Mouse (Mus musculus) layer of hippocampus, postnatal 25 days (tissue): ENCODE results near the gene Prg2. TPM values are rescaled to one million over a fixed set of nuclear protein-coding genes. Genes with fewer than 3 reads are reported as not detected.
A peak's percentile ranks its signal among the peaks of the same experiment; 100 is the strongest.

ENCODE experiments used
- DNase-seq, 2 experiments: peaks; one replicate each; pipeline ENCODE4 v3.0.0; 2022; ENCODE audit warnings: mixed read lengths in 2 of 2, low spot score in 1 of 2; ENCODE audit errors: extremely low spot score in 1 of 2
- total RNA-seq, 2 experiments: library from RNA; stranded (reverse); gene quantifications; 2 replicates each; pipeline ENCODE4 v1.2.3; 2021

Prg2 gene
- total RNA-seq, 2 experiments from 2014 or later = not detected

DNA sequence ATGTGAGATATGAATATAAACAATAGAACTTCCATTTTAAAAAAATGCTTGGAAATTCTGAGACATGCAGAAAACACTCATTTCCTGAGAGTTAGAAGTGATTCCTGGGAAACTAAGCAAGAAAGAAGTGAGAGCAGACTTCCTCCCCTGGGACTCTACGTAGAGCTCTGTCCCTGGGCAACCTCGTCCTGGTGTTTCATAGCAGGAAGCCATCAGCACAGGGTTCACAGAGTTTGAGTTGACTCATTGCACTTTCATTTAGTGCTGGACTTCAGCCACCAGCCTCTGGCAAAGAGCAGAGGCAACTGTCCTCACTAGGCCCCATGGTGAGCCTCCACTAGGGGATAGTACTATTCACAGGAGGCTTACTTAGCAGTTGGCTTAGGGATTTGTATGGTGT lies 19.0 kb upstream of the Prg2 start:
- no peak for DNase-seq

DNA sequence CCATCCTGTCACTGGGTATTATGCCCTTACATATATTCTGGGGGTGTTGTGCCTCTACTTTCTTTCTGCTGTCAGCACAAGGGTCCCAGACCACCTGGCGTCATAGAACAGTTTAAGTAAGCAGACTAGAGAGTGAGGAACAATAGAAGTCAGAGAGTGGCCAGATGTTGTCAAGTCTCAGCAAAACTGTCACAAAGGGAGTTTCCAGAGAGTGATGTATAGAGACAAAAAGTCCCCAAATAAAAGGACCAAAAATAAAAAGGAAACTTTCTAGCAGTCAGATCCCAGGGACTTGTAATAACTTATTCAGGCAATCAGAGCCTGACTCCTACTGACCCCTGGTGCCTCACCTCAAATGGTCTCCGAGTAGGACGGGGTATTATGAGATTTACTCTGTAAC lies 18.4 kb upstream of the Prg2 start:
- DNase-seq = no peak

DNA sequence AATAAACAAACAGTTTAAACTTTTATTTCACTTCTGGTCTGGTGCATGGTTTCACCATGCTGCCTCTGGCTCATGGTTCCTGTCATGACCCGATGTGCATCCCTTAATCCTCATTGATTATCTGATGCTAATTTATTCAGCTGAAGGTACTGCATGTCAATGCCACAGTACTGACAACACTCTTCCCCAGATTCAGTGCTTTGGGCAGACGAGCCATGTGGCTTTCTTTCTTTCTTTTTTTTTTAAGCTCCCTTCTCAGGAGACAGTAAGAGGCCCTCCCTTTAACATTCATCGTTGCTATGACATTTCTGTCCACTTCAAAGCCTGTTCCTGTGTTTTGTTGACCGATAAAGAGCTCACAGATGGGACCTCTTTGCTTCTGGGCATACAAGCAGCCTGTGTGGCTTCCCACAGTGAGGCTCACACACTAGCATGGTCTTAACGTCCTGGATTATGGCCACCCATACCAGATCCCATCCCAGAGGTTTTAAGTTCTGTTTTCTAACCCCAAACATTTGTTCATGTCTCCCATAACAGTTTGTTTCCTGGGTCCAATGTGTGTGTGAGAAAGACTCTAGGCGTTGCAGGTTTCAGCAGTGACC lies 17.3 kb upstream of the Prg2 start:
- DNase-seq = no peak

DNA sequence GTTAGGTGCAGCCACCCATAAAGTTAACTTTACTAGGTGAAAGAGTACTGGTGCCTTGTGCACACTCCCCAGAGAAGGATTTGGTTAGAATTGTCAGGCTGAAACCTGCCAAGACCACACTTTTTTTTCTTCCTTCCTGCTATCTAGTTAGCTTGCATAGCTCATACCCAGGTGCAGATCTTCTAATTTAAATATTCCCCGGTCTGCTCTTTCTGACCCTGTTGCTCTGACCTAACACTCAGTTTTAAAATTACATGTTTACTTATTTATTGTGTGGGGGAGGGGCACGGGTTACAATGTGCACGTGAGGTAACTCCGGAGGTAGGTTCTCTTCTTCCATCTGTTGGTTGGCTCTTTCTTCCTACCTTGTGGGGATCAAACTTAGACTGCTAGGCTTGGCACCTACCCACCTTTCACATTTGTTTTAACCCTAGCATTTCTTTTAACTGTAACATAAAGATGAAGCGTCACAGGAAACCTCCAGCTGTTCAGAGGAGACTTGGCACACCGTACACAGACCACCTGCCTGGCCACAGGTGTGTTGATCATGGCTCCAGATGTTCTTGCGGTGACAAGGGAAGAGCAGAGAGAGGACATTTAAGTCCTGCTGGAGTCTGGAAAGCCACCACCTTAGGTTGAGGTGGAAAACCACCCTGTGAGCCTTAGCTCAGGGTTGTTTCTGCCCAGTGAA lies 16.0 kb upstream of the Prg2 start:
- DNase-seq = no peak

DNA sequence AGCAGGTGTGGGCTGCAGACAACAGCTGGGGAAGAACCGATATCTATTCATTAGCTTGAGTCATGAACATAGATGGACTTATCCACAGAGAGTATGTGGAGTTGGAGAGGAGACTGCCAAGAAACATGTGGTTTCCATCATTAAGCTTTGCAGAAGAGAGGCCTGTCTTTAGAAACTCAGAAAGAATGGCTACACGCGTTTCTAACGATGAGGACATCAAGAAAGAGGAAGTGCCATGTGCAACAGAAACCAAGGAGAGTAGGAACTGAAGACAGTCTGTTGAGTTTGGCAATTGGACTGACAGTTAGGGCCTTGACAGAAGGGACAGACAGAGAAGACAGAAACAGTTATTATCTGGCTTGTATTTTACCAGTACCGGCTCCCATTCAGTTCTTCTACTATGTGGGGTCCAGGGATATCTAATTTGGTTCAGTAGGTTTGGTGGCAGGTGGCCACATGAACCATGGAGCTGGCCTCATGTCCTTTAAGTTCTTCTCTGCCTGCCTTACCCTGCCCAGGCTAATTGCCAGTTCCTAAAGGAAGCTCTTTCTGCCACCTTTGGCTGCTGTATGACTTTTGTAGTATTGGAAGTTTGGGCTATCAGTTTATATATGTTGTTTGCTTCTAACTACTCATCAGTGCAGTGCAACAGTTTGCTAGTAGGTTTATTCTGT lies 12.8 kb upstream of the Prg2 start:
- no peak for DNase-seq

DNA sequence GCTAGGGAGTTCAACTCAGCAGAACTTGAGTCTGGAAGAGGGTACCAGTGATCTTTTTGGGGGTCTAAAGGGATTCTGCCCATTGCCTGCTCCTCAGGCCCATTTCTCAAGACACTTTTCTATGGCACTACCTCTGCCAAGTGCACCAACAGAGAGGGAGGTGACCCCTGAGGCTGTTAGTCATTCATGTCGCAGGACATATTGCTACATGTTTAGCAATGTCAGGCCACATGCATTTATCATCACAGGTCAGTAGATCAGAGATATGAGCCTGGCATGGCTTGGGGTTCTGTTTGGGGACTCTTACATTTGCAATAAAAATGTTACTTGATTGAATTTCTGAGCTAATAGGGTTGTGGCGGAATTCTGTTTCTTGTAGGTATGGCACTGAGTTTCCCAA lies 4.7 kb upstream of the Prg2 start:
- DNase-seq = no peak

DNA sequence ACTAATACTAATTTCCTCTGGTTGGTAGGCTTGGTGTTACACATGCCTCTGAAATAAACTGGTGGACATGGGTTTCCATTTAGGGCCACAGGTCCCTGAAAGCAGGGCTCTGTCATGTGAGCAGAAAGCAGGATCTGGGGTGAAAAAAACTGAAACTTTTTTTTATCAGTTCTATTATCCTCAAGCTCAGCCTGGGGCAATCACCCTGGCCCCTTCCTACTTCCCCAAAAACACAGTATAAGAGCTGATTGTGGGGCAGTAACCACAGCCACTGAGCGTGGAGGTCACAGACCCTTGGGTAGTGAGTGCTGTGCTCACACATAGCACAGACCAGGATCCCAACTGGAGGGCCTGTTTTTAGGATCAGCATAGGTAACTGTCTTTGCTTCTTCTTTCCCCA lies 7.7 kb downstream of the Prg2 start, which contains the start of gene Prg3:
Gene Prg3 (plus strand): TSS at position 286 of the 400 bp plus-strand sequence.
- no peak for DNase-seq

DNA sequence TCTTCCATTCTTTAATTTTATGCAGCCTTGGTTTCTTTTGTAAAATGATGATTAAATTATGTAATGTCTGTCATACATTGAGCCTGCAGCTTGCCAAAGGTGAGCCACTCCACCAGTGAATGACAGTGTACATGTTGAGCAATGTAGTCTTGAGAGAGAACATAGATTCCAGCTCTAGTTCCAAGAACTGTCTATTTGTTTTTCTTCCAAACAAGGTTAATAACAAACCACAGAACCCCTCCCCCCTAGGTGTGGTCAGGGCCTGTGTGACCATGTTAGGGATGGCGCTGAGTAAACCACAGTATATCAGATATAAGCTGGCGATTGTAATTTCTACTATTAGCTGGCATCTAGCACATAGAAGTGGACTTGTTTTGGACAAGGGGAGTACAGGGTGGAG lies 16.1 kb downstream of the Prg2 start:
- no peak for DNase-seq

DNA sequence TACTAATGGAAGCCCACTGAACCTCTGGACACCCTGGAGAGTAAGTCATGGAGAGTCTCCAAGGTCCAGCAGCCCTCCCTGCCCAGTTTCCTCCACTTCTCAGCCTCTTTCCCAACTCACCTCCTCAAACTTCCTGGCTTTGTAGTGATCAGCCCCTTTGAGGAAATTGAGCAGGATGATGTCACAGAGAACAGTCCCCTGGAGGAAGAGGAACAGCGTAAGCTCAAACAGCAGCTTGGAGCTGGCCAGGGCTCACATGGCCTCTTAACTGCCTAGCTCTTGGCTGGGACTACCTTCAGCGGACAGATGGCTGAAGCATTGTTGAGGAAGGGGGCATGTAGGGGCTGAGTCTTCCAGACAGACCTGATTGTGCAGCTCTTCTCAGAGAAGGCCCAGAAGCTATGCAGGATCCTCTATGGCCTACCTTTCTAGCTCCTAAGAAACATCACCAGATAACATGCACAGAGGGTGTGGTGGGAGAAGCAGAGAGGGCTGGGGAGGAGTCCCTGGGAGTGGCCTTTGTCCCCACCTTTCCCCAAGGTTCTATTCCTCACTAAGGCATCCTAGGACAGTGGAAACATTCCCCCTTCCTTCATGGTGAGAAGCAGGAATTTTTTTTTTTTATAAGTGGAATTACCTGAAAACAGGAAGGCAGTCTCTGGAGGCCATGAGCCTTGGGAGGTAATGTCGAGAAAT lies 19.4 kb downstream of the Prg2 start:
- DNase-seq = no peak

DNA sequence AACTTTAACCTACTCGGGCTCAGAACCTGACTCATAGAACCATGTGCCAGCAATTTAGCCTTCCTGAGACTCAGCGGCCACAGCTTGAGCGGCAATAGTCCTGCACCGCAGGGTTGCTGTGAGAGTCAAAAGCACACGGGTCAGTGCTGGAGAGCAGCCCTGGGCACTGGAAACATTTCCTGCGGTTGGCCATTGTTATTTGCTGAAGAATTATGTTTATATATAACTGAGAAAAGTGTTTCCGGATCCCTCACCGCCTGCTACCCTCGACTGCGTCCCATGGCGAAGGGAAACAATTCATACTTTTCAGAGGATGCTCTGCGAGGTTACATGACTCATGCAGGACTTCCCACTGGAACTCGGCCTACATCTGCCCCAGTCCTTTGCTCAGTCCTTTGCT lies 21.2 kb downstream of the Prg2 start:
- no peak for DNase-seq

DNA sequence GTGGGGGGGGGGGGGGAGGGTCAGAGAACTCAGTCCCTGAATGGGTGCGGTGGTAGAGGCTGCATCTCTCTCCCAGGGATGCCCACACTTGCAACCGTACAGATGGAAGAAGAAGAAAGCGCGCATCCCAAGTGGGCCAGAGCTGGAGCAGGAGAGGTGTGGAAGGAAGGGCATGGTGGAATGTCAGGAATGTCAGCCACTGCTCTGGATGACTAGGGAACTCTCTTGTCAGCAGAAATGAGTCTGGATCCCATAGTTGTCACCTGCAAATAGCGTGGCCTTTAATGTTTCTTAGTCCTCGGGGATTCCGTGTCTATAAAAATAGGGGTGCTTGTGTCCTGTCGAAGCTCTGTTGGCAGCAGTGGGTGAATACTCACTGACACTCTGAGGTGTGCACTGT lies 22.3 kb downstream of the Prg2 start:
- DNase-seq = no peak

DNA sequence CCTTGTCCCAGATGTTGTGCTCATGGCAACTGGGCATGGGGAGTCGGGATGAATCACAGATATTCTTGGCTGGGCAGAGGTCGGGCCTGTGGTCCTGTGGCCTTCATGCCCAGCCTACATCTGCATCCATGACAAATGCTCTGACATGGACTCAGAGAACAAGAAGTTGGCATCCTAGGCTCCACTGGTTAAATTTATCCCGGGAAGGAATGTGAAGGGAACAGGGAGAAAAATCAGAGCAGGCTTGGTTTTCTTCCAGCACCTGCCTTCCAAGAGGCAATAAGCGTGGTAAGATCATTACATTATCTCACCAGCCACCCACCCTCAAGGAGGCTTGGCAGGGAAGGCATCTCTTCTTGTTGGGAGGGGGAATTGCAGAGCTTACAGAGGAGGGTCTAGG lies 24.1 kb downstream of the Prg2 start:
- DNase-seq = no peak

DNA sequence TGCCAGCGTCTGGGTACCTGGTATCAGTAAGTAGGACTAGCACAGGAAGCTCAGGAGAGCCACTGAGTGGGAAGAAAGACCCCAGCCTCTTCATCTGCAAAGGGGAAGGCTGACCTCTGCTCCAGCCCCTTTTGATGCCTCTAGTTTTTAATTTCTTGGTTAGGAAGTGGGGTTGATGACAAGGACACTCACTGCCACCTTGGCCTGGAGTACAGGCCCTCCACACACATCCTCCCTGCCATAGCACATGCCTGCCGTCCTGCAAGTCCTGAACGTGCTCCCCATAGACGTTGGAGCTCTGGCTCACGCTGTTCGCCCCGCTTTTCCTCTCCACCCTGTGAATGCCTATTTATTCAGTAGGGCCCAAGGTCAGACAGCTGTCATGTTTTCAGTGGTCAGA lies 26.3 kb downstream of the Prg2 start:
- DNase-seq = no peak

DNA sequence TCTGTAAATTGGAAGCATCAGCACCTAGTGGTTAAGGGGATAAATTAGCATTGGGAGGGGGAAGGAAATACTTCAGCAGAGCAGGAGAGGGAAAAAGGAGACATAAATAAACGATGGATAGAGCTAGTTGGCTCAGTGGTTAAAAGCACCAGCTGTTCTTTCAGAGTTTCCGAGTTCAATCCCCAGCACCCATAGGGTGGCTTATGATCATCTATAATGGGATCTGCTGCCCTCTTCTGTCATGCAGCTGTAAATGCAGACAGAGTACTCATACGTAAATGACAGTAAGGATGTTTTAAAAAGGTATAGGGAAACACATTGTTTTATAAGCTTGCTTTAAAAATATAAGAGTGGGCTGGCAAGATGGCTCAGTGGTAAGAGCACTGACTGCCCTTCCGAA lies 27.5 kb downstream of the Prg2 start:
- DNase-seq = no peak

DNA sequence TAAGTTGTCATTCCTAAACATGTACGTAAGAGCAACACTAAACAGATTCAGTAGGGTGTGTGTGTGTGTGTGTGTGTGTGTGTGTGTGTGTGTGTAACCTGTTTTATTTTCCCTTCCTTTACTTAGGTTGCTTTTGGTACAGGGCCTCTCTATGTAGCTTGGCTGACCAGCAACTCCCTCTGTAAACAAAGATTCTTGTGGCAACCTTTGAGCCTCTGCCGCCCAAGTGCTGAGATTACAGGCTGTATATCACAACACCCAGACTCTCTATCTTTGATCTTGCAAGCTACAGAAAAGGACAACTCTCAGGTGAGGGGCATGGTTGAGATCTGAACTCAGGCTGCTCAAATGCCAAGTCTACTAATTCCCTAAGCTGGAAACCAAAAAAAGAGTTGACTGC lies 29.0 kb downstream of the Prg2 start:
- no peak for DNase-seq

DNA sequence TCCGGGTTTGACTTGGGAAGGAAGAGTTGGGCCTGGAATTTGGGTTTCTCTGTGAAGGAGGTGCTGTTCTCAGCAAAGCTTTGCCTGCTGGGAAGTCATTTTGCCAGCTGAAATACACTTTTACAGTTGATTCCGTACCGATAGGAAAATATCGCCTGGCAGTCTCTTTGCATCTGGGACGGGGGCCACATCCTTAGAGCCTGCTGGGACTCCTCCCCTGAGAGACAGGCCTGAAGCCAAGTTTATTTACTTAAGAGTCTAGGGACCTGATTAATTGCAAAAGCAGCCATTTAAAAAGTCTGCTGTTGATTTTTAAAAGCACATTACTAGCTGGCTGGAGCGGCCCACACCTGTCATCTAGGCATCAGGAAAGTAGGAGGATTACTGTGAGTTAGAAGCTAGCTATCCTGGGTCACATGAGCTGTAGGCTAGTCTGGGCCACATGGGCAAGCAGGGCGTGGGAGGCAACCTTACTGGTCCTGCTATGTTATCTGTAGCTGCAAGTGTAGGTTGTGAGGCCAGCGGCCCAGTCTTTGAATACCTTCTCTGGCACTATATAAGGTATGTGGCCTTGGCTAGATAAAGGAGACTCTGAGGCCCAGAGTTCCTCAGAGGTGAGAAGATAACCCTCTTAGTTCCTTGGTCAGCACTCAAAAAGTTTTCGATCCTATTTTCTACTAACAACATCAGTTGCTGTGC lies 31.8 kb downstream of the Prg2 start:
- no peak for DNase-seq

DNA sequence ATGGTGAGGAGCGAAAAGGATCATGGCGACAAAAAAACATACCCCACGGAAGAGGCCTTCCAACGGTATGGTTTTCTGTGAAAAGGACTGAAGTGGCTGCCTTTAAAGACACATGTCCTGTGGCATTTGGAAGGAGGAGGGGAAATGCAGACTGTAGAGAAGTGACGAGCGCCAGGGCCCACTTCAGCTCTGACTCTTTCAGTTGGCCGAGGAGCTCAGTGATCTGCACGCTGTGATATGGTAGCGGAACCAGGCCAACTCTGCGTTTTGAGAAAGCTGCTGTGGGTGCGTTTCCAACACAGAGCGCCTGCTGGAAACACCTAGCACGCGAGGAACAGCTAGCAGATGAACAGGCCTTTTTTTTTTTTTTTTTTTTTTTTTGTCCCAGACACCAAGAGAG lies 32.4 kb downstream of the Prg2 start:
- no peak for DNase-seq

DNA sequence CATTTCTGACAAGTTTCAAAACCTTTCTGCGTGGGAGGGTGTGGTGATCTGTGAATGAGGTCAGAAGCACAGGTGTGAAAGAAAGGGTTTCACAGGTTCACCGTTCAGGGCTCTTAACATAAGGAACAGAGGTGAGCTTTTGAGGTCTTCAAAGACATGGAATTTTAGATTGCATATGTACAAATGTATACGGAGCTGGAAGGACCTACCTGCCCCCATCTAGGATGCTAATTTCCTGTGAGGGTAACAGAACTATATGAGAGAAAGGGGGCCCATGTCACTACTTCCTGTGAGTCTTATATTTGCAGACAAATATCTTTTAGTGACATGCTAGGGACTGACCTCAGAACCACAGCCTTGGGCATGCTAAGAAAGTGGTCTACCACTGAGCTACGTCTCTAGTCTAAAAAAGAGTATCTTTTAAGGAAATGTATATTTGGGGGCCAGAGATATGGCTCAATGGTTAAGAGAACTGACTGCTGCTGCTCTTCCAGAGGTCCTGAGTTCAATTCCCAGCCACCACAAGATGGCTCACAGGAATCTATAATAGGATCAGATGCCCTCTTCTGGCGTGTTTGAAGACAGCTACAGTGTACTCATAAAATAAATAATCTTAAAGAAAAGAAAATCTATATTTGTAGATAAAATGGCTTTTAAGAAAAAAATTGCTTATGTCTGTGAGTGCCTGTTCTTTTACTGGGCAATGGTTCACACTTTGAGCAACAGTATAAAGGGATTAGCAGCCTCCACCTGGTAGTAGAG lies 33.7 kb downstream of the Prg2 start:
- DNase-seq = no peak

DNA sequence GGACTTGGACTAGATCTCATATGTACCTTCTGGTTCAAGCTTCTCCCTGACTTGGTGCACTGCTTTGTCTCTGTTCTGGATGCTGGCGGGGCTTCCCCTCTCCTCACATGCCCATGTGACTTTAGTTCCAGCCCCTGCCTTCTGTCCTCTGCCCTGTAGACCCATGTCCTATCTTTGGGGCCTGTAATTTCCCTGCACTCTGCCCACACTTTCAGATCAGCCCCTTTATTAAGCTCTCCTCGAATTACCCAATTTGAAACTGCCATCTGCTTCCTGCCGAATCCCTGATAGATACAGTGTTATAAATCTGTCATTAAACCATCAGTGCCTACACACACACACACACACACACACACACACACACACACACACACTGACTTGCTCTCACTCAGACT lies 34.3 kb downstream of the Prg2 start:
- DNase-seq = peak in 1 of 2 experiments; percentile 24

DNA sequence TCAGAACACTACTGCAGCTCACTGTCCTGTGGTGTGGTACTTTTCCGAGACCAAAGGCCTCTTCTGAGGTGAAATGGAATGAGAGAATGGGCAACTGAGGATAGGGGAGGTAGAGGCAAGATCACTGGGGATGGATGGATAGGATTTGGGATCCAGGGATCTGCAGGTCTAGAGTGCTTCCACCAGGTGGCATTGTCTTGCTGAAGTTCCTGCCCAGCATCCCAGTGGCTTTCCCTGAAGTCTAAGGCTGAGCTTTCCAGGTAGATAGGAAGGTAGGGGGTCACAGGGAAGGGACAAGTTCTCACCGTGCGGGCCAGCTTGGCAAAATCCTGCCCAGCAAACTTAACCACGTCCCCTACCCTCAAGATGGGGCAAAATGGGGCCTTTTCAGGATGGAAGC lies 41.8 kb downstream of the Prg2 start:
- peak in 1 of 2 experiments; percentile 18 for DNase-seq
